In the genomic region with DNA sequence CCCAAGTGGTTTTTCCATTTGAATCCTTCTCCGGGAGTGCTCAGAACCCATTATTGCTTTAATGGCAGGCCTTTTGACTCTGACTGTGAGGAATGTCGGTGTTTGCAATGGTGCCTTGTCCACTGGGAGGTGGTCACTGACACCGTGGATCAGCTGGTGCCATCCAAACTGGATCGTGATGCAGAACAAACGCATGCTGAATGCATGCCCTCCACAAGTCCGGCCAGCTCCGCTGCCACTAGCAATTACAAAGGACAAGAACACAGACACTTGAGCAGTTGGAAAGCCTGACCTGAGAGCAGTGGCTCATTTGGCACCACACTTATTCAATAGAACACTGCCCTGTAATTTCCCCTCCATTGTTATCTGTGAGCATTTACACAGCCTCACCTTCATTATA, we compare ENCODE assay signal across 18 mouse cellular contexts.
"Had no signal": no experiment of that assay in that cellular context is flagged by ENCODE, and none has a peak within 500 bp of the region (broad histone marks: within the 10 kb centered on the region; RNA-seq: fewer than 3 reads in every experiment).

No protein-coding gene starts in this region.

- H3K27me3 ChIP-seq: limb, embryonic 13.5 days; liver, embryonic 12.5 days; liver, embryonic 15.5 days; lung, embryonic 15.5 days; midbrain, embryonic 13.5 days; stomach, embryonic 15.5 days had no signal

- DNase-seq: kidney, adult 9 months; kidney, postnatal 14 days; kidney, postnatal 4 days; liver; lung, adult 18-20 months; lung, postnatal 10 days; lung, postnatal 36 days; right cerebral cortex, postnatal 25 days; spleen, adult 18-20 months; thymus, postnatal 25 days had no signal

- H3K27ac ChIP-seq: limb, embryonic 10.5 days; limb, embryonic 13.5 days; liver, embryonic 12.5 days; liver, embryonic 15.5 days; lung, embryonic 15.5 days; midbrain, embryonic 13.5 days; stomach, embryonic 15.5 days had no signal

- H3K4me1 ChIP-seq: limb, embryonic 10.5 days; limb, embryonic 13.5 days; liver, embryonic 12.5 days; liver, embryonic 15.5 days; lung, embryonic 15.5 days; midbrain, embryonic 13.5 days; stomach, embryonic 15.5 days had no signal

- H3K36me3 ChIP-seq: limb, embryonic 10.5 days; limb, embryonic 13.5 days; liver, embryonic 12.5 days; liver, embryonic 15.5 days; lung, embryonic 15.5 days; midbrain, embryonic 13.5 days; stomach, embryonic 15.5 days had no signal

- H3K4me3 ChIP-seq: limb, embryonic 10.5 days; limb, embryonic 13.5 days; liver, embryonic 12.5 days; liver, embryonic 15.5 days; lung, embryonic 15.5 days; midbrain, embryonic 13.5 days; stomach, embryonic 15.5 days had no signal

- H3K9ac ChIP-seq: limb, embryonic 13.5 days; liver, embryonic 12.5 days; liver, embryonic 15.5 days; lung, embryonic 15.5 days; midbrain, embryonic 13.5 days; stomach, embryonic 15.5 days had no signal

- ATAC-seq: liver, embryonic 12.5 days; midbrain, embryonic 13.5 days; midbrain, embryonic 16.5 days had no signal

- H3K9me3 ChIP-seq: limb, embryonic 10.5 days; limb, embryonic 13.5 days; liver, embryonic 12.5 days; liver, embryonic 15.5 days; lung, embryonic 15.5 days; midbrain, embryonic 13.5 days; stomach, embryonic 15.5 days had no signal
